9 mouse cellular contexts compared by ENCODE assay signal in the genomic region with DNA sequence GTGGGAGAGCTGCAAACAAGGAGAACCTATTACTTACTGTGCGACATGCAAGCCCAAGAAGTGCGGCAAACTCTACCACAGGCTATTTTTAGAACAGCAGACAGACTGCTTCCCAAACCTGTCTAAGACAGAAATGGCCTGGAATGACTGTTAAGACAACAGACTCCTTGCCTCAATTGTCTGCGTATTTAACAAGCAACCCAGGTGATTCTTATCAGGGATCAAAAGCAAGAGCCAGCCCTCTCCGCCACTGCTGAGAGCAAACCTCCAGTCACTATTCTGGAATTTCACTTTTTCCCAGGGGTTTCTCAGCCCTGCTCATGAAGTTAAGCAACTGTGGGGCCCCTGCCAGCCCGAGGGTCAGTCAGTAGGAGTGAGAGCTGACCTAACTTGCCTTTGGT. TPM values are rescaled to one million over a fixed set of nuclear protein-coding genes. Genes with fewer than 3 reads are reported as not detected.
DNase-seq lines count a peak whose midpoint lies in the region; ATAC-seq and TF ChIP-seq lines count a peak whose summit lies in the region.
"Had no signal": no experiment of that assay in that cellular context is flagged by ENCODE, and none has a peak within 500 bp of the region (broad histone marks: within the 10 kb centered on the region; RNA-seq: fewer than 3 reads in every experiment).

No protein-coding gene starts in this region.

- H3K27me3 ChIP-seq in liver, adult 2 months (ENCODE audit: control insufficient read depth, insufficient read depth, low read length): no peaks in the 10 kb centered on the region
- H3K27me3 ChIP-seq in intestine, embryonic 14.5 days (replicated peaks; ENCODE audit: control insufficient read depth, insufficient read depth, low read length): no peaks in the 10 kb centered on the region

- TF ChIP-seq POLR2A in liver, adult 2 months (IDR thresholded peaks at IDR 0.05; ENCODE audit: extremely low read depth, insufficient read depth, low read length): no peak

- peaks cover 88% of the 10 kb centered on the region for H3K4me1 ChIP-seq in liver, adult 2 months (ENCODE audit: control insufficient read depth, insufficient read depth, low read length)
- H3K4me1 ChIP-seq in intestine, embryonic 14.5 days (replicated peaks; ENCODE audit: control insufficient read depth, insufficient read depth, low read length): peaks cover 83% of the 10 kb centered on the region

- WGBS in liver, adult 2 months: 28% methylated on average over 5 of the region's 5 CpGs
- 13% methylated on average over 5 of the region's 5 CpGs for WGBS in intestine, embryonic 14.5 days

- H3K4me3 ChIP-seq in liver, adult 2 months (ENCODE audit: insufficient read depth, low read depth, low read length): no peak overlapping the region
- H3K4me3 ChIP-seq in intestine, embryonic 14.5 days (ENCODE audit: low read depth, low read length): no peak overlapping the region

- H3K4me2 ChIP-seq in intestine, embryonic 14.5 days (ENCODE audit: low read length): peak overlapping the region; percentile 18; the same call in 1 of the 2 replicates

- no peak overlapping the region for H3K9ac ChIP-seq in liver, adult 2 months (ENCODE audit: low read depth, low read length)
- no peak overlapping the region for H3K9ac ChIP-seq in intestine, embryonic 14.5 days (ENCODE audit: low read length)

- H3K36me3 ChIP-seq in liver, adult 2 months (ENCODE audit: control insufficient read depth, insufficient read depth, low read length): peaks cover 3% of the 10 kb centered on the region; the same call in 1 of the 2 replicates
- no peaks in the 10 kb centered on the region for H3K36me3 ChIP-seq in intestine, embryonic 14.5 days (ENCODE audit: control insufficient read depth, insufficient read depth, low read length)

- no peak for TF ChIP-seq CTCF in liver, adult 2 months (IDR thresholded peaks at IDR 0.05; ENCODE audit: low read depth, low read length)

- no peak for ATAC-seq in intestine, embryonic 14.5 days (replicated peaks; ENCODE audit: low FRiP score, low TSS enrichment, low read depth)

- peaks cover 43% of the 10 kb centered on the region; the same call in 1 of the 2 replicates for H3K79me2 ChIP-seq in liver, adult 2 months (ENCODE audit: control insufficient read depth, insufficient read depth, low read length)

- H3K27ac ChIP-seq in liver, adult 2 months (replicated peaks; ENCODE audit: insufficient read depth, low read depth, low read length): peak overlapping the region; percentile 7
- peak overlapping the region; percentile 38 for H3K27ac ChIP-seq in intestine, embryonic 14.5 days (ENCODE audit: low read depth)

- DNase-seq in embryo, embryonic 10.5 days (ENCODE audit: low spot score): peak; percentile 32
- no peak for DNase-seq in embryo, embryonic 9.5 days (ENCODE audit: extremely low spot score)
- DNase-seq in liver, adult 2 months (ENCODE audit: extremely low read depth, low read depth, low spot score): peak; percentile 55
- no peak for DNase-seq in liver
- DNase-seq in intestine, embryonic 14.5 days (ENCODE audit: low spot score): no peak
- peak; percentile 60 for DNase-seq in lung, postnatal 36 days
- no peak for DNase-seq in layer of hippocampus, postnatal 25 days (ENCODE audit: extremely low spot score in 1 of 2, low spot score in 1 of 2)
- DNase-seq in c-Kit-positive CD71-positive TER-119-positive erythroid progenitor cells, embryonic 14.5 days (ENCODE audit: low spot score): no peak
- DNase-seq: B cell, adult 2 months had no signal

- H3K9me3 ChIP-seq in intestine, embryonic 14.5 days (ENCODE audit: control insufficient read depth, low read length): no peaks in the 10 kb centered on the region

RNA-seq across cellular contexts. Expression of a gene that starts 39.6 kb away (rescaled TPM):
- 16.1 and 17.1 TPM in 2 replicates for total RNA-seq in liver, adult 2 months (2014; rRNA removed)
- 42.1 and 65.7 TPM in 2 replicates for polyA plus RNA-seq in liver, adult 2 months (2012; rRNA removed)
- 5.3 and 7.3 TPM in 2 replicates for polyA plus RNA-seq in intestine, embryonic 14.5 days (2014; fragmentation: Nextera tagmentation; extraction: Ambion mirVana)
- 10 to 100 TPM; 16.1 to 18.8 TPM for total RNA-seq in layer of hippocampus, postnatal 25 days (2021)

Comparison
In these comparisons a context has a peak if more than half of its experiments do, and no peak if none do; other contexts are left out.
1. DNase-seq: peak in embryo, embryonic 10.5 days (single experiment), liver, adult 2 months (single experiment) and lung, postnatal 36 days (single experiment); none in embryo, embryonic 9.5 days (single experiment), liver (single experiment), intestine, embryonic 14.5 days (single experiment), layer of hippocampus, postnatal 25 days (0 of 2) and c-Kit-positive CD71-positive TER-119-positive erythroid progenitor cells, embryonic 14.5 days (single experiment).